Mouse (Mus musculus) intestine, embryonic 14.5 days (tissue): Measurements from ENCODE around the gene 4930452B06Rik. TPM values are rescaled to one million over a fixed set of nuclear protein-coding genes. Genes with fewer than 3 reads are reported as not detected.

Experiments
- ATAC-seq: fragments of 200-750 bp; cut with Nextera tagmentation; replicated peaks from 2 replicates; pipeline ENCODE4 v1.8.0; 2017; ENCODE audit warnings: low read depth, moderate number of reproducible peaks, moderate TSS enrichment, moderate library complexity; ENCODE audit not compliant: low FRiP score, low TSS enrichment
- DNase-seq: peaks from one replicate; pipeline ENCODE4 v3.0.0-alpha.2; 2018; ENCODE audit warnings: low spot score
- H3K27ac ChIP-seq: fragments of 300-500 bp; sonication (generic); 2 replicates; pipeline ENCODE4 v1.5.1; 2014; ENCODE audit warnings: low read depth, mild to moderate bottlenecking, control low read depth
- H3K27me3 ChIP-seq: fragments of 300-500 bp; sonication (generic); replicated peaks from 2 replicates; pipeline ENCODE4 v1.6.1; 2014; ENCODE audit warnings: low read length, control low read depth; ENCODE audit not compliant: control insufficient read depth, insufficient read depth
- H3K36me3 ChIP-seq: fragments of 300-500 bp; sonication (generic); 2 replicates; pipeline ENCODE4 v1.6.1; 2014; ENCODE audit warnings: low read length, control low read depth; ENCODE audit not compliant: control insufficient read depth, insufficient read depth
- H3K4me1 ChIP-seq: fragments of 300-500 bp; sonication (generic); replicated peaks from 2 replicates; pipeline ENCODE4 v1.6.1; 2014; ENCODE audit warnings: low read length, control low read depth, mixed read lengths; ENCODE audit not compliant: control insufficient read depth, insufficient read depth
- H3K4me2 ChIP-seq: fragments of 300-500 bp; sonication (generic); 2 replicates; pipeline ENCODE4 v1.6.1; 2014; ENCODE audit warnings: low read length
- H3K4me3 ChIP-seq: fragments of 300-500 bp; sonication (generic); 2 replicates; pipeline ENCODE4 v1.5.1; 2014; ENCODE audit warnings: low read depth, low read length, control low read depth, mixed read lengths
- H3K9ac ChIP-seq: fragments of 300-500 bp; sonication (generic); 2 replicates; pipeline ENCODE4 v1.6.1; 2014; ENCODE audit warnings: mild to moderate bottlenecking, low read length
- H3K9me3 ChIP-seq: fragments of 300-500 bp; sonication (generic); 2 replicates; pipeline ENCODE4 v1.6.1; 2016; ENCODE audit warnings: low read length, control low read depth; ENCODE audit not compliant: control insufficient read depth
- WGBS: fragments of 180-500 bp; shearing (Covaris S2); extraction: QIAGEN DNeasy Blood & Tissue Kit; methylation state at CpG from one replicate; pipeline ENCODE4 v1.1.7; 2014; 5-methylcytosine and 5-hydroxymethylcytosine counted together
- polyA plus RNA-seq: library from polyadenylated mRNA; unstranded; fragments of >200 nt; fragmentation: Nextera tagmentation; extraction: Ambion mirVana; gene quantifications from 2 replicates; pipeline ENCODE4 v1.2.1, GENCODE M21; 2014

4930452B06Rik gene
- polyA plus RNA-seq, 1 experiment from 2014 or later = 9.4 TPM

DNA sequence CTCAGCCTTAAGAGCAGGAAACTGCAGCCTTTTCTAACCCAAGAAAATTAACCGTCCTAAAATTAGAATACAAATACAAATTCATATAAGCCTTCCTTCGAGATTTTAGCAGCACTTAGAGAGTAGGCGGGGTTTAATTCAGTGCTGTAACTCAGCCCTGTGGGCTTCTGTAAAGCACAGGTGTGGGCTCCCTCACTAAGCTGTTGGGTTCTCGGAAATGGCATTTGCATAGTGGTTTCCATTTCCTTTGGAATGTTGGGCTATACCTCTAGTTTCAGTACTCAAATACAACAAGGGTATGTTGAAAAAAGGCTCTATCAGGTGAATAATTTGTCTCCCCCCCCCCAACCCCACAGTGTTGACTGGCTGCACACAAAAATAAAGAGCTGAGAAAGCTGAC is 206.3 kb downstream of the 4930452B06Rik start:
- no peaks in the 10 kb centered on the region for H3K36me3 ChIP-seq
- 70% methylated on average over 4 of the region's 4 CpGs for WGBS
- H3K4me3 ChIP-seq = no peak overlapping the region
- no peaks in the 10 kb centered on the region for H3K27me3 ChIP-seq
- no peak overlapping the region for H3K4me2 ChIP-seq
- H3K27ac ChIP-seq = no peak overlapping the region
- H3K9me3 ChIP-seq = no peaks in the 10 kb centered on the region
- H3K9ac ChIP-seq = no peak overlapping the region
- no peaks in the 10 kb centered on the region for H3K4me1 ChIP-seq
- no peak for ATAC-seq
- no peak for DNase-seq

- Histone ChIP-seq H3K4me3 (no peak overlapping the region), H3K36me3 (no peaks in the 10 kb centered on the region), H3K9ac (no peak overlapping the region), H3K4me2 (no peak overlapping the region), H3K27ac (no peak overlapping the region), H3K27me3 (no peaks in the 10 kb centered on the region), H3K4me1 (no peaks in the 10 kb centered on the region), H3K9me3 (no peaks in the 10 kb centered on the region)
- ATAC-seq (no peak), DNase-seq (no peak)
- 90% methylated on average over 4 of the region's 4 CpGs for WGBS
These were observed 214.9 kb downstream of the 4930452B06Rik start for GRCm38 (mm10) chr14:8451117-8451516.

DNA sequence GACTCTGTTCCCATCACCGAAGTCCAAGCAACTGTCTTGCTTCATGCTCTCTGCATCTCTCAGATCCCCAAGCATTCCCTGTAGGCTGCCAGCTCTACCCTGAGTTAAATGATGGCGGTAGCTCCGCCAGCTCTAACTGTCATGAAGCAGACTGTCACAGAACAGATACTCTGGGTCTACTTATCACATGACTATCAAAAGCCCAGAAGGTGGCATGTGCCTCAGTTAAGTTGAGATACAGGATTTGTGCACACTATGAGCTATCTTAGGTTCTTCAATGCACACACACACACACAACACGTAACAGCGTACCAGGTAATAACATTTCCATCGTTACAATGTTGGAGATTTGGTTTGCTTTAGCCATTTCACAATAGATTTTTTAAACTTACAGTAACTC is 215.7 kb downstream of the 4930452B06Rik start:
- Histone ChIP-seq H3K36me3 (no peaks in the 10 kb centered on the region), H3K4me2 (no peak overlapping the region), H3K9ac (no peak overlapping the region), H3K27ac (no peak overlapping the region), H3K27me3 (no peaks in the 10 kb centered on the region), H3K4me1 (no peaks in the 10 kb centered on the region), H3K4me3 (no peak overlapping the region), H3K9me3 (no peaks in the 10 kb centered on the region)
- 90% methylated on average over 6 of the region's 6 CpGs for WGBS
- DNase-seq (no peak), ATAC-seq (no peak)

- no peaks in the 10 kb centered on the region for H3K4me1 ChIP-seq
- no peak overlapping the region for H3K4me2 ChIP-seq
These were observed 216.7 kb downstream of the 4930452B06Rik start for GRCm38 (mm10) chr14:8449299-8449698.

GRCm38 (mm10) chr14:8447352-8447751 is 218.7 kb downstream of the 4930452B06Rik start:
- no peak overlapping the region for H3K27ac ChIP-seq
- no peak for ATAC-seq
- WGBS = 97% methylated on average over 1 of the region's 1 CpGs
- H3K27me3 ChIP-seq = no peaks in the 10 kb centered on the region
- no peak overlapping the region for H3K9ac ChIP-seq
- H3K9me3 ChIP-seq = no peaks in the 10 kb centered on the region
- no peaks in the 10 kb centered on the region for H3K4me1 ChIP-seq
- H3K4me2 ChIP-seq = no peak overlapping the region
- no peak for DNase-seq
- H3K36me3 ChIP-seq = no peaks in the 10 kb centered on the region
- no peak overlapping the region for H3K4me3 ChIP-seq

More at GRCm38 (mm10) chr14:8449299-8449698, 216.7 kb downstream of the 4930452B06Rik start:
- ATAC-seq = no peak
- DNase-seq = no peak
- no peaks in the 10 kb centered on the region for H3K9me3 ChIP-seq
- H3K27me3 ChIP-seq = no peaks in the 10 kb centered on the region
- no peaks in the 10 kb centered on the region for H3K36me3 ChIP-seq
- no peak overlapping the region for H3K4me3 ChIP-seq
- no peak overlapping the region for H3K9ac ChIP-seq
- H3K27ac ChIP-seq = no peak overlapping the region

DNA sequence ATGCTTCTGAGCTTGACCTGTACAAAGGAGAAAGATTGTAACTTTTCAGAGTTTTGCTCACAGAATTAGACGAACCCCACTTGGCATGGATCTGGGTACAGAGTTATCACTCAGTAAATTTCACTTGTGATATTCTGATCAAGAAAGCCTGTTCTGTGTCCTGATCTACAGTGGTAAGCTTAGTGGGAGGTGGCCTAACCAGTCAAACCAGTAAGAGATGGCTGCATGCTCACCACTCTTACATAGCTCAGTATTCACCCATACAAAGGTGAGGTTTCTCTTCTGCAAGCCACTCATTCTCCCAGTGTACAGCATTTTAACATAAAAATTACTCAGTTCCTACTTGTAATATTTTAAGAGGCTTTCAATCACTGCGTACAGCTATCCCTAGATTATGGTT is 221.7 kb downstream of the 4930452B06Rik start:
- no peak overlapping the region for H3K4me3 ChIP-seq
- no peak for DNase-seq
- 92% methylated on average over 2 of the region's 2 CpGs for WGBS
- no peak overlapping the region for H3K27ac ChIP-seq
- H3K4me2 ChIP-seq = no peak overlapping the region
- H3K4me1 ChIP-seq = no peaks in the 10 kb centered on the region
- no peaks in the 10 kb centered on the region for H3K9me3 ChIP-seq
- ATAC-seq = no peak
- no peak overlapping the region for H3K9ac ChIP-seq
- no peaks in the 10 kb centered on the region for H3K36me3 ChIP-seq
- no peaks in the 10 kb centered on the region for H3K27me3 ChIP-seq

DNA sequence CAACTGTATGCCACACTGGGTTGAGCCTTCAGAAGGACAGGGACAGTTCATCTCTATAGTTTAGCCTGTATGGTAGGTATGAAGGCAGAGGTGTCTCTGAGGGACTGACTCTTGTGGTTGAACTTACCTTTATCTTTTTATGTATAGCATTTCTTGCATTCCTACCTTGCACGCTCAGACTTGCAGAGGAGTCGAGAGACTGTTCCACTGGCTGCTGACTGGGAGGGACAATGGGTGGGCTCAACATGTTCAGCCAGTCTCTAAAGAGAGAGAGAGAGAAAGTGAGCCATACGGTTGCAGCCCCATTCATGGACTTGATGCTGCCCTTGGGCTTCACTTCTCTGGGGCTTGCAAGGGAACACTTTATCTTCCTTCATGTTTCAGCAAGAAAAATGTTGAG is 223.3 kb downstream of the 4930452B06Rik start:
- H3K9me3 ChIP-seq = no peaks in the 10 kb centered on the region
- no peak overlapping the region for H3K4me2 ChIP-seq
- H3K27me3 ChIP-seq = no peaks in the 10 kb centered on the region
- WGBS = 74% methylated on average over 3 of the region's 3 CpGs
- ATAC-seq (no peak), DNase-seq (no peak)
- H3K36me3 ChIP-seq = no peaks in the 10 kb centered on the region
- H3K27ac ChIP-seq = no peak overlapping the region
- H3K9ac ChIP-seq = no peak overlapping the region
- no peak overlapping the region for H3K4me3 ChIP-seq
- H3K4me1 ChIP-seq = no peaks in the 10 kb centered on the region

- Histone ChIP-seq H3K4me2 (no peak overlapping the region), H3K4me3 (no peak overlapping the region), H3K27me3 (no peaks in the 10 kb centered on the region), H3K27ac (no peak overlapping the region), H3K36me3 (no peaks in the 10 kb centered on the region), H3K4me1 (no peaks in the 10 kb centered on the region), H3K9me3 (no peaks in the 10 kb centered on the region), H3K9ac (no peak overlapping the region)
- DNase-seq = no peak
- 68% methylated on average over 3 of the region's 3 CpGs for WGBS
- no peak for ATAC-seq
These were observed 224.4 kb downstream of the 4930452B06Rik start for GRCm38 (mm10) chr14:8441623-8442022.

DNA sequence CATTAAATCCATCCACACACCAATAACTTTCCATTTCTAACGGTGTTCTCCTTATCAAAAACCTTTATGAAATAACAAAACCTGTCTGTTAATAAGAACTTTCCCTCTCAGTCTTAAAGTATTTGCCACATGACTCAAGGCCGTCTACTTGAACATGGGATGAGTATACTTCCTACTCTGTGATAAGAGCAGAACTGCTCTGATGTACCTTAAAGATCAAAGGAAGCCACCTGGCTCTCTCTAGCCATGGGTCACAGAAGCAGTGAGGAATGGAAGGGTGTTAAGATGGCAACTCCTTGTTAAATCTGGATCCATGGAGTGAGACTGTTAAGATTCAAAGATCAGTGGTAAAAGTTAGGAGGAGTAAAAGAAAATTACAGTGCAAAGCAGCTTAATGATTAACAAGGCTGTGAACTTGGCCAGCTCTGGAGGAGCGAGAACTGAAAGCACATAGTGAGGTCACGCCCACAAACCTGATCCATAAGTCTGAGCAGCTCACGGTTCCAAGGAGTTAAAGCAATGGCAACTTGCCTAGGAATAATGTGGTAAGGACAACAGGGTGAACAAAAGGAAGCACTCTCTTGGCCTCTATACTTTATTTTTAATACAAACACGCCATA is 235.3 kb downstream of the 4930452B06Rik start:
- peak; percentile 87 for ATAC-seq
- H3K36me3 ChIP-seq = no peaks in the 10 kb centered on the region
- no peak overlapping the region for H3K27ac ChIP-seq
- no peak overlapping the region for H3K9ac ChIP-seq
- no peak for DNase-seq
- H3K27me3 ChIP-seq = no peaks in the 10 kb centered on the region
- H3K4me1 ChIP-seq = no peaks in the 10 kb centered on the region
- 63% methylated on average over 6 of the region's 6 CpGs for WGBS
- H3K4me3 ChIP-seq = no peak overlapping the region
- no peaks in the 10 kb centered on the region for H3K9me3 ChIP-seq
- no peak overlapping the region for H3K4me2 ChIP-seq
